Mouse (Mus musculus) ES-CJ7 (cell line): ENCODE results near the gene Rab3a.

Experiments
- DNase-seq: peaks from one replicate; pipeline ENCODE4 v3.0.0; 2011; ENCODE audit warnings: low read depth, low spot score

The Rab3a gene

DNA sequence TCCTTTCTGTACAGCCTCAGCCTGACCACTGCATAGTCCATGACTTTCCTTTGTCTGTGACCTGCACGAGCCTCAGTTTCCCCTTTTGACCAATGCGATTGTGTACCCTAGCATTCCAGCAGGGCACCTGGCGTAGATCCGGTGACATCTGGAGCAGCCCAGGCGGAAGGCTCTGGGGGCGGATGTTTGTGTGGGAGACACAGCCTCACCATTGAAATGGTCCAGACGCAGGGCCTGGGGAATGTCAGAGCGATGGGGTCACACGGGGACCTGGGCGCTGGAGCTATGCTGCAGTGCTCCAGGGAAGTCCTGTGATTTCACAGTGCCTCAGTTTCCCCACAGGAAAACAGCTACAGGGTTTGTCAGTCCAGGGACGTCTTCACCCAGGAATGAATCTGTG lies 12.3 kb upstream of the Rab3a start:
- no peak for DNase-seq

DNA sequence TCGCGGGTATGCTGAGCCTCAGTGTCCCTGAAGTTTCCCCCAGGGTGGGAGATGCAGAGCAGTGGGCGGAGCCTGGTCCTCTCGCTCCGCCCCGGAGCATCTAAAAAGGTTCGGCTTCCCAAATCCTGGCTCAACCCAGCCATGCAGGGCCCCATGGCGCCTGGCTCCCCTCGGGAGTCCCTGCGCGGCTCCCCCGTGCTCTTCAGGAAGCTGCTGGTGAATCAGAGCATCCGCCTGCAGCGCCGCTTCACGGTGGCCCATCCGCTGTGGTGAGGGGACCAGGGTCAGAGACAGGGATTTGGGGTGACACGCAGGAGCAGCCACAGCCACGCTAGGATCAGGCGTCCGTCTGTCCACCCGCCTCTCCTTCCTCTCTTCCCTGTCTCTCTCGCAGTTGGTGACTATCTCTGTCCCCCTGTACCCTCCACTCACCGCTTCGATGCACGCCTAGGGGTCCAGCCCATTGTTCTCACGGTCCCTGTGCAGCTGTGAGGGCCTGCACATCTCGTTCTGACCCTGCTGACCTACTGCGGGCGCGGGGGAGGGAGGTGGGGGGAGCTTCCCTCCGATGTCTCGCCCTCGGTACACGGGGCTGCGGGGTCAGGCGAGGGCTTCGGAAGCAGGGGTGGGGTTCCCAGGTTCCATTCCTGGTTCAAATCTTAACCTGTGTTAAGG lies 11.4 kb upstream of the Rab3a start:
- no peak for DNase-seq

DNA sequence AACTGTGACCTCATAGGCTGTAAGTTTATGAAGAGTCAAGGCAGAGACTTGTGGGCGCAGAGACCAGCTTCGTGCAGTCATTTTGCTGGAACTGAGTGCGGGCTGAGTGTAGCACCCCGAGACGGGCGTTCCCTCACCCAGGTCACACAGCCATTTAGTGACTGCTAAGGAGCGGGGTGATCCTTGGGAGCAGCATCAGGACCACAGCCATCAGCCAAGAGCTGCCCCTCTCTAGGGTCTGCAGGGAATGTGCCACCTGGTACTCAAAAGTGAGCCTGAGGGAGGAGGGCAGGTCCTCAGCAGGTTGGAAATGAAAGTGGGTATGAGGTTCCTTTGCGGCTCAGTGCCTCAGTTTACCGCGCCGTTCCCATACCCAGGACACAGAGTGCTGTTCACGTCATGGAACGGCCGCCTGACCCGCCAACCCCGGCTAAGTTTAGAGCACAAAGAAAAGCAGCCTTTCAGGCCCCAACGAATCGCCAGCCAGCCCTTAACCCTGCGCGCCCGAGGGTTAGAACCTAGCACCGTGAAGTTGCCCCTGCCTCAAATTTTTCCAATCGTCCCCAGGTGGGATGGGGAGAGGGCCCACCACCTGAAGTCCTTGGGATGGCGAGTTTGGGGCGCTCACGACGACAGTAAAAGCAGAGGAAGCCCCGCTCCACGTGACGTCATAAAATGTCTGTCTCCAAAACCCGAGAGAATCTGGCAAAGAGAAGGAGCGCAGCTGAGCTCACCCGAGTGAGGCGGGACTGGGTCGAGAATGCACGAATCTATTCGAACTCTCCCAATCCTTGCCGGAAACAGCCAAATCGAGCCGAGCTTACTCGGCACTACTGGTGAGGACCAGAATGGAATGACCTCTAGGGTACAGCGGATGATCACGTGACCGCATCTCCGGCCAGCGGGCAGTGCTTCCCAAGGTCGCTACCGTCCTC lies 10.6 kb upstream of the Rab3a start:
- peak; percentile 63 for DNase-seq

DNA sequence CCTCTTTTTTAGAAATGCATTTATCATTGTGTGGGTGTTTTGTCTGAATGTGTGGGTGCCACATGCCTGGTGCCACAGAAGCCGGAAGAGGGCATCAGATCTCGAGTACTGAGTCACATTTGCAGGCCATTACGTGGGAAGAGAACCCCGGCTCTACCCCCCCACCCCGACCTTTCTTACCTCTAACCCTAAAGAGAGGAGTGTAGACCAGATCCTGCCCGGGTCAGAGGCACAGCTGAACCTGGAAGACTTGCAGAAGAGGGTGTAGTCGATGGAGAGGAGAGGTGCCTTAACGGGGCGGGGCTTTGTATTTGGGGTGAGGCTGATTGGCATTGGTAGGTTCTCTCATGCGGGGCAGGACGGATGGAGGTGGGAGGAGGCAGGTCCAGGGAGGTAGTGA lies 9.7 kb upstream of the Rab3a start:
- DNase-seq = no peak

DNA sequence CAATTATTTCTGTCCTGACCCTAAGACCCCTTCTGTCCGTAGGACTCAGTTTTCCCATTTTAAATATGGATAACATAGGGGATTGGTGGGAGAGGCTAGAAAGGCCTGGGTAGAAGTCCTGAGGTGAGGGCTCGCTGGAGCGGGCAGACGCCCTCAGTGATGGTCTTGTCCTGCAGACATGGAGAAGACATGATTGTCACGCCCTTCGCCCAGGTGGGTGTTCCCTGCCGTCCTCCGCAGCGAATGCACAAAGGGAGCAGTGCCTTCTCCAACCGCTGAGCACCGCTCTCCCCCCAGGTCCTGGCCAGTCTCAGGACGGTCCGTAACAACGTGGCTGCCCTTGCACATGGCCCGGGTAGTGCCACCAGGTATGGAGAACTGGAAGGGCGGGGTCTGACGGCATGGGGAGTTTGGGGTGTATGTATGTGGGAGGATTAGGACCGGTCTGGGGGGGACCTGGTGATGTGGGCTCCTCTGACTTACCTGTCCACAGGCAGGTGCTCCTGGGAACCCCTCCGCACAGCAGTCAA lies 8.7 kb upstream of the Rab3a start:
- DNase-seq = no peak

DNA sequence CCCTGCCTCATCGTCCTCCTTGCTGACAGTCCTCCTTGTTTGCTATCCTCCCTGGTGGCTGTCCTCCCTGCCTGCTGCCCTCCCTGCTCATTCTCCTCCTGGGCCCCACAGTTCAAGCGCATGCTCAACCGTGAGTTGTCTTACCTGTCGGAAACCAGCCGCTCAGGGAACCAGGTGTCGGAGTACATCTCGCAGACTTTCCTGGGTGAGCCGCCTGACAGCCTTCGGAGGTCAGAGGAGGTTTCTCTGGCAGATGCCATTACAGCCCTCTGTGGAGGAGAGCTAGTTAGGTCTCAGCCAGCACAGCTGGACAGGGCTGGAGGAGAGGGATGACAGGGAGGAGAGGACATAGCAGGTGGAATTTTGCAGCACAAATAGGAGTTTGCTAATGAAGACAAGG lies 7.8 kb upstream of the Rab3a start:
- no peak for DNase-seq

DNA sequence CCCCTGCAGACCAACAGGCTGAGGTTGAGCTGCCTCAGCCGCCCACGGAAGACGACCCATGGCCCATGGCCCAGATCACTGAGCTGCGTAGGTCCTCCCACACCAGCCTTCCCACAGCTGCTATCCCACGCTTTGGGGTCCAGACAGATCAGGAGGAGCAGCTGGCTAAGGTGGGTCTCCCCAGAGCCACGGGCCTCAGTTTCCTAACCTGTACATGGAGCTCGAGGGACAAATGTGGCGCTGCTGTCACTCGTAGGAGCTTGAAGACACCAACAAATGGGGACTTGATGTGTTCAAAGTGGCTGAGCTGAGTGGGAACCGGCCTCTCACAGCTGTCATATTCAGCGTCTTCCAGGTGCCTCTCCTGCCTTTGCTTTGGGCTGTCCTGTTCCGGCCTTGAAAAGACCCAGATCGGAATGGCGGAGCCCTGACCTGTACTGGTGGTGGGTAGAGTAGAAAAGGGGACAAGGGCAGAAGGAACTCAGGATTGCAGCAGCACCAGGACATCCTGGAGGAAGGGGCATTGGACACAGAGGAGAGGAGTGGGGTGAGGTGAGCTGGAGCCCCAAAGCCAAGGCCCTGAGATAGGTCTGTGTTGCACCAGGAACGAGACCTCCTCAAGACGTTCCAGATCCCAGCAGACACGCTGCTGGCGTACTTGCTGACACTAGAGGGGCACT lies 7.1 kb upstream of the Rab3a start:
- no peak for DNase-seq

DNA sequence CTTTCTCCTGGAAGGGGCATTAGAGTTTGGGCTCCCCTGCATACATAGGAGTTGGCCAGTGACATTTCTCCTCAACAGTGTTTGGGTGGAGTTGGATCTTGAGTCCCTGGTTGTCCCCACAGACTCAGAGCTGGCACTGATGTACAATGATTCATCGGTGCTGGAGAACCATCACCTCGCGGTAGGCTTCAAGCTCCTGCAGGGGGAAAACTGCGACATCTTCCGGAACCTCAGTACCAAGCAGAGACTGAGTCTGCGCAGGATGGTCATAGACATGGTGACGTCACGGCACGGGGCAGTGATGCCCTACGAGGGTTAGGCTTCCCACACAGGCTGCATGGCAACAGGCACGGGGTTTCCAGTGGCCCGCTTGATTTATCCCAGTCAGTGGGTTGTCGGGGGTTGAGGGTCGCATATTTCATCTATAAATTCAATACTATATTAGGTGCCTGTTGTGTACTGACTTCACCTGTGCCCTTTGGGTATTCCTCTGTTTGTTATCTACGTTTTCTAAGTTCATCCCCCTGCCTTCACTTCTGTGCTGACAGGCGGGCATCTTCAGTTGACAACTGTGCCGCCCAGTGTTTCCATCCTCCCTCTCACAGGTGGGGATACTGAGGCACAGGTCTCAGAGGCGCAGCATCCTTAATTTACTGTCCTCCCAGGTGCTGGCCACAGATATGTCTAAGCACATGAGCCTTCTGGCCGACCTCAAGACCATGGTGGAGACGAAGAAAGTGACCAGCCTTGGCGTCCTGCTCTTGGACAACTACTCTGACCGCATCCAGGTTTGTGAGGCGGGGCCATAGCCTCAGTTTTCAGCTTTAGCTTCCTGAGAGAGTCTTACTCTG lies 6.0 kb upstream of the Rab3a start:
- no peak for DNase-seq

DNA sequence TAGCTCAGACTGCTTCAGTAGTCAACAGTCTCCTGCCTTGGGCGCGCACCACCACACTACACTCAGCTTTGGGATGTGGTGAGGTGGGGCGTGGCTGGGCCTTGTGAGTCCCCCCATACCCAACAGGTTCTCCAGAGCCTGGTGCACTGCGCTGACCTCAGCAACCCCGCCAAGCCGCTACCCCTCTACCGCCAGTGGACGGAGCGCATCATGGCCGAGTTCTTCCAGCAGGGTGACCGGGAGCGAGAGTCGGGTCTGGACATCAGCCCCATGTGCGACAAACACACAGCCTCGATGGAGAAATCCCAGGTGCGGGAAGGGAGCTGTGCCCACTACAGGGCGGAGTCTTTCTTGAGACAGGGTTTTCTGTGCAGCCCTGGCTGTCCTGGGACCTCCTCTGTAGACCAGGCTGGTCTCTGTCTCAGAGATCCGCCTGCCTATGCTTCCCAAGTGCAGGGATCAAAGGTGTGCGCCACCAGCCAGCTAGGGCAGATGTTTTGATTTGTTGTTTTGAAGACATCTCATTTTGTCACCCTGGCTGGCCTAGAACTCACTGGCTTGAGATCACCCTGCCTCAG lies 5.3 kb upstream of the Rab3a start:
- no peak for DNase-seq

DNA sequence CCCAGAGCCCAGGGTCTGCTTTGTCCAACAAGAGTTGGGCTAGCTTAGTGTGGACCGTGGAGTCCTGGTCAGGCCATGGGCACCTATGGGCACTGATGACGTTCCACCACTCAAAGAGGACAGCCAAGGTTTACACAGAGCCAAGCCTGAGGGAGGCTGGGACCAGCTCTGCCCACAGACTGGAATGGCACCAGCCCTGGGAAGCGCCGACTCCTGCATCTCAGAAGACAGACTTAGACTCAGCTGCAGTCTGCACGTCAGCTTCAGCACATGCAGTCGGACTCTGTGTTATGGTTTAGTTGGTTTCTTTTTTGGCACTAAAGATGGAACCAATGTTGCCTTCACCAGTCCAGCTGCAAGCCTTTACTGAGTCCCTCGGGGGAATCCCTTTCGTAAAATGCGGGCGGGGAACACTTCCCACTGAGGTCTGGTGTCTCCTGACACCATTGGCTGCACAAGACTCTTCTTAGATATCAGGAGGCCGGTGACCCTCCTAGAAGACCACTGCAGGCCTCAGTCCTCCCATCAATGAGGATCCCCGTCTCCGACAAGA lies 4.3 kb upstream of the Rab3a start:
- DNase-seq = no peak

DNA sequence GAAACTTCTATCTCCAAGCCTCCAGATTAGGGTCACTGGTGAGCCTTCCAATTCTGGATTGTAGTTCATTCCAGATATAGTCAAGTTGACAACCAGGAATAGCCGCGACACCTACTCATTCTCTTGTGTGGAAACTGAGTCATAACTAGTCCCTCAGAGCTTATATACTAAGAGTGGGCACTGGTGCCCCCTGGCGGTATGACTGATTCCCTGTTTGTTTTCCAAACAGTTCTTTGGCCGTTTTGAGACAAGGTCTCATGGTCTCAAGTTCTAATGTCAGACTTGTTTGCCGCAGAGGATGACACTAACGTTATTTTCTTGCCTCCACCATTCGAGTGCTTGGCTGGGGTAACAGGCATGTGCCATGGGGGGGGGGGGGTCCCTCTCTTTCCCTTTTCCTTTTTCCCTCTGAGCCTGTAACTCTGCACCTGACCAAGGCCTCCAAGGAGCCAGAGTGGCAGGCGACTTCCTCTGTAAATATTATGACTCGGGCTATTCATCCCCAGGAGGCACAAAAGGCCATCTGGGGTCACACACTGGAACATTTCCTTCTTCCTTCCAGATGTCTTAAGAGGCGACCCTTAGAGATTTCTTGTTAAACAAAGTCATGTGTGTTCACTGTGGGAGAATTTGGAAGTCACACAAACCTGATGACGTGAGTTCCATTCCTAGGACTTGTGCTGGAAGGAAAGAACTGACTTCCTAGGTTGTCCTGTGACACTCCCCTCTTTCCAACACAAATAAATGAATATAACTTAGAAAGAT lies 2.3 kb upstream of the Rab3a start:
- DNase-seq = peak; percentile 84

DNA sequence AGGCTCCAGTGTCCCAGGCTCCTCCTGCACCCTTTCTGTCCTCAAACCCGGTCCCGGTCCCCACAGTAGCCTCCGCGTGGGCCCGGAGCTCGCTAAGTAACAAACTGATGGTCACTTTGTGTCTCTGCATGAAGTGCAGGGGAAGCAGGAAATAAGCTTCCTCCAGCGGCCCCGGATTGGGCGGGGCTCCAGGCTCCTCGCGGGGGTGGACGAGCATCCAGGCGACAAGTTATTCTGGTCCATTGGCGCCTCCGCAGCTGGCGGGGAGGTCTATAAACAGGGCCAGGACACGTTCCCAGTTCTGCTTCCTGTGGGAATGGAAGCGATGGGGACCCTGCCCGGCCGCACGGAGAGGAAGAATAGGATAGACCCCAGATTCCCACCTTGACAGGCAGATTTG lies 1.3 kb upstream of the Rab3a start:
- DNase-seq = no peak

DNA sequence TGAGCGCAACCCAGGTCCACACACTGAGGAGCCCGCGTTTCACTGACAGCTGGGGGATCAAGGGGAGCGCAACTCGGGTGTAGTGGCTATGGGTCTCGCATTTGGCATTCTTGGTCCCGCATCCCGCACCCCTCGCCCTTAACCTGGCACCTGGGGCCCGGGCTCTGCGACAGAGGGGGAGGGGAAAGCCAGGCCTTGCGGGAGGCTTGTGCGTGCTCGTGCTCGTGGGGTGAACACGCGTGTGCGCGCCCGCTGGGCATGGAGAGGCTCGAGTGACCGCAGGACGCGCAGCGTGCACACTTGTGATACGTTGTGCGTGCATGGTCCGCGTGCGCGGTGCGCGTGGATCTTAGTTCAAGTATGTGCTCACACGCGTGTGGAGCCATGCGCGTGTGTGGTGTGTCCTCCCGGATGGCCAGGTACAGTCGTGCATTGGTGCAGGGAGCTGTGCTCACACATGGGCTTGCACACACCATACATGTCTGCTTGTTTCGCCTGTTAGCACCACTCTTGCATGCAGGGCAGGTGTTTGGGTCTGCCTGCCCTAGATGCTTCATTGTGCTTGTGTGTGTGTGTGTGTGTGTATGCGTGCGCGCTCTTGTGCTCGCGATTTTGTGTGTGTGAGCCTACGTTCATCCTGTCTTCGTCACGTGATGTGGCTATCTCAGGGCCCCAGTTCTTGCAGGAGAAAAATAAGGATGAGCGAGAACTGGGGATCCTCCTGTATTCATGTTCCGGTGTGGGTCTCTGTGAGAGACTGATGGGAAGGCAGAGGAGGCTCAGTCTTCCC lies 587 bp downstream of the Rab3a start:
- DNase-seq = no peak

DNA sequence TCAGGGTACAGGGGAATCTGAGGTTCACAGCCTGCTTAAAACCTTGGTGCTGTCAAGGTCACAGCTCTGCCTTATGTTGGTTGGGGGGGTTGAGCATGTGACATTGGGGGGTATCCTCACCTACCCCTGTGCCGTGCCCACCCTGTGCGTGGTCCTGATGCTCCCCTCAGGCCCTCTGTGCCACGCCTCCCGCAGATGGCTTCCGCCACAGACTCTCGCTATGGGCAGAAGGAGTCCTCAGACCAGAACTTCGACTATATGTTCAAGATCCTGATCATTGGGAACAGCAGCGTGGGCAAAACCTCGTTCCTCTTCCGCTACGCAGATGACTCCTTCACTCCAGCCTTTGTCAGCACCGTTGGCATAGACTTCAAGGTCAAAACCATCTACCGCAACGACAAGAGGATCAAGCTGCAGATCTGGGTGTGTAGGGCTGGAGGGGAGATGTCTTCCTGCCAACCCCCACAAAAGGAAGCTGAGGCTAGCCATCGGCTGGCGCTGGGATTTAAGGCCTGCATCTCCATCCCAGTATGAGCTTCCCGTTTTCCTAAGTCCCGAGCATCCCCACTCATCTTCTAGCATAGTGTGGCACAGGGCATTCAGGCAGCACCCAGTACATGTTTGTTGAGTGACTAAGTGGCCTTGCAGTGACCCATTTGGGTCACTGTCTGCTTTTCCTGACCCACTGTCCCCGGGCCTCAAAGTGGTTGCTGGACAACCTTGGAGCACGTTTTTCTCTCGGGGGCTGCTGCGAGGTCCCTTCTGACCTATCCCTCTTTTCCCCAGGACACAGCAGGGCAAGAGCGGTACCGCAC lies 1.4 kb downstream of the Rab3a start:
- DNase-seq = no peak

DNA sequence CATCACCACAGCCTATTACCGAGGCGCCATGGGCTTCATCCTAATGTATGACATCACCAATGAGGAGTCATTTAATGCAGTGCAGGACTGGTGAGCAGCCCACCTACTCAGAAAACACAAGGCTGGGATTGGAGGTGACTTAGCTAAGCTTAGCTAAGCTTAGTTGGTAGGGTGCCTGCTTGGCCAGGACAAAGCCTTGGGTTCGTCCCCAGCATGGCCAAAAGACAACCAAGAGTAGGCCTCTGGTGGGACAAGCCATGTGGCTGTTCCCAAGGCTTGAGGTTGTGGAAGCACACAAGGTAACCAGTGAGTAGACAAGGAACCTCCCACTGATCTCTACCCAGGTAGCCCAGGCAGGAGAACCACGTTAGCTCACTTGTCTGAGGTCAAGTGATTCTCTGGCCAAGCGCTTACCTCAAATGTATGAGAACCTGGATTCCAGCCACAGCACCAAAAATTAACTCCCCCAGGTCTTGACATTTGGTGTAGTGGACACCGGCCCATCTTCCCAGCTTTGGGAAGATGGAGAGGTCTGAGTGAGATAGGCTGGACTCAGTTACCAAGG lies 2.1 kb downstream of the Rab3a start:
- no peak for DNase-seq

DNA sequence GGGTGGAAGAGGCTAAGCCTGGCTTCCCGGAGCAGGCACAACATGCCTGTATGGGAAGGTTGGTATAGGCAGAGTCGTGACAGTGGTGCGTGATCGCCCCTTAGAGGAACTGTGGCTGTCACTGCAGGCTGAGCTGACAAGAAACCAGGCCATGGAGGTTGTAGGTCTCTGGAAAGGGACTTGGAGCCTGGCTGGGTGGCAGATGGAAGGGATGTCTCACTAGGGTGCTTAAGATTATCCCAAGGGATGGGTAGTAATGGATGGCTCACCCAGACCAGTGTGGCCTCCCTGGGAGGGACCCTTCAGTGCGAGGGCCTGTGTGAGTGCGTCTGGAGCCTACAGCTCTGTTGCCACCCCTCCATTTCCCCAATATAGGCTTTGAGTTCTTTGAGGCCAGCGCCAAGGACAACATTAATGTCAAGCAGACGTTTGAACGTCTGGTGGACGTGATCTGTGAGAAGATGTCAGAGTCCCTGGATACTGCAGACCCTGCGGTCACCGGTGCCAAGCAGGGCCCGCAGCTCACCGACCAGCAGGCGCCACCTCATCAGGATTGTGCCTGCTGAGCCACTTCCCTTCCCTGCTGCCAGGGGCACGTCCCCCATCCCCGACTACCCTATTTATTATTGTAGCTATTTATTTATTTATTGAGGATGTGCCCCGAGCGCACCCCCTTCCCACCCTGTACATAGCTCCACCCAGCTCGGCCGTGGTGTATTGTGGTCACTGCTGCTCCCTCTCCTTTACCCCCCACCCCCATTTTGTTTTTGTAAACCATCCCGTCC lies 3.2 kb downstream of the Rab3a start:
- peak; percentile 81 for DNase-seq

DNA sequence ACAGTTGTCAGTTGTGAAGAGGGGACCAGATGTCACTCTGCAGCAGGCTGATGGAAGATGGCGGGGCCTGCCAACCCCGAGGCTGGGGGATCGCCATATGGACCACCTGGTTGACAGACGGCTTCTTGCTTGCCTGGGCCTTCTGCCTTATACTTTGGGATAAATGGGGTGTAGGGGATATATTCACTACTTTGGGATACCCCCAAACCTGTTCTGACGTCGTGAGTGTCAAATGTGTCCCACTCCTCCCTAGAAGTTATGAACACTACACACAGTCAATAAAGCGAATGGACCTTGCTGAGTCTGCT lies 3.8 kb downstream of the Rab3a start:
- DNase-seq = no peak
